Mouse (Mus musculus) myocyte (in vitro differentiated cells): ENCODE data around the gene Chn2. TPM values are rescaled to one million over a fixed set of nuclear protein-coding genes. Genes with fewer than 3 reads are reported as not detected.

Experiments
- H3K27me3 ChIP-seq: one replicate; pipeline ENCODE4 v1.6.1; 2011; ENCODE audit not compliant: control insufficient read depth, insufficient read depth, insufficient read length
- H3K36me3 ChIP-seq: one replicate; pipeline ENCODE4 v1.6.1; 2011; ENCODE audit not compliant: control insufficient read depth, insufficient read depth
- H3K4me2 ChIP-seq: one replicate; pipeline ENCODE4 v1.6.1; 2011; ENCODE audit warnings: low read depth, control low read depth
- H3K4me3 ChIP-seq: one replicate; pipeline ENCODE4 v1.5.1; 2011; ENCODE audit warnings: mild to moderate bottlenecking, control low read depth, moderate library complexity
- H3K79me2 ChIP-seq: one replicate; pipeline ENCODE4 v1.6.1; 2011; ENCODE audit not compliant: control insufficient read depth, insufficient read depth
- H3ac ChIP-seq: one replicate; pipeline ENCODE4 v1.6.1; 2011; ENCODE audit not compliant: control insufficient read depth, insufficient read length
- CEBPB ChIP-seq: IDR thresholded peaks from 2 replicates; pipeline ENCODE4 v1.6.1; 2011; ENCODE audit warnings: mild to moderate bottlenecking, moderate library complexity; ENCODE audit not compliant: poor library complexity, insufficient read depth, severe bottlenecking
- E2F4 ChIP-seq: IDR thresholded peaks from one replicate; pipeline ENCODE4 v1.6.1; 2011; ENCODE audit warnings: mild to moderate bottlenecking, control low read depth, moderate library complexity; ENCODE audit not compliant: insufficient read depth
- MAX ChIP-seq: IDR thresholded peaks from one replicate; pipeline ENCODE4 v1.6.1; 2011; ENCODE audit warnings: low read depth, mild to moderate bottlenecking, control low read depth
- MYOD1 ChIP-seq, 3 experiments: IDR thresholded peaks; one replicate each; pipeline ENCODE4 v1.6.1; 2011; ENCODE audit warnings: control low read depth in 2 of 3, low read depth in 2 of 3, mild to moderate bottlenecking in 2 of 3, moderate library complexity in 1 of 3; ENCODE audit not compliant: insufficient read length in 2 of 3, control insufficient read depth in 1 of 3
- MYOG ChIP-seq, 3 experiments: IDR thresholded peaks; one replicate each; pipeline ENCODE4 v1.6.1; 2011; ENCODE audit warnings: control low read depth in 2 of 3, low read depth in 2 of 3, mild to moderate bottlenecking in 2 of 3; ENCODE audit not compliant: insufficient read length in 2 of 3, control insufficient read depth in 1 of 3, insufficient read depth in 1 of 3
- POLR2A ChIP-seq: IDR thresholded peaks from one replicate; pipeline ENCODE4 v1.6.1; 2011; ENCODE audit warnings: low read depth, mild to moderate bottlenecking, control low read depth, moderate library complexity; ENCODE audit not compliant: insufficient read length
- POLR2AphosphoS2 ChIP-seq: IDR thresholded peaks from one replicate; pipeline ENCODE4 v1.6.1; 2011; ENCODE audit warnings: low read depth, control low read depth; ENCODE audit not compliant: insufficient read length
- REST ChIP-seq: IDR thresholded peaks from one replicate; pipeline ENCODE4 v1.6.1; 2011; ENCODE audit warnings: mild to moderate bottlenecking, control low read depth, moderate library complexity; ENCODE audit not compliant: insufficient read depth, insufficient read length
- SRF ChIP-seq: IDR thresholded peaks from one replicate; pipeline ENCODE4 v1.6.1; 2011; ENCODE audit warnings: low read depth; ENCODE audit not compliant: control insufficient read depth, insufficient read length
- TCF12 ChIP-seq: IDR thresholded peaks from one replicate; pipeline ENCODE4 v1.6.1; 2011; ENCODE audit warnings: mild to moderate bottlenecking, control low read depth; ENCODE audit not compliant: poor library complexity, insufficient read depth, severe bottlenecking
- TCF3 ChIP-seq: IDR thresholded peaks from one replicate; pipeline ENCODE4 v1.6.1; 2011; ENCODE audit warnings: low read depth, control low read depth; ENCODE audit not compliant: insufficient read length
- USF1 ChIP-seq: IDR thresholded peaks from one replicate; pipeline ENCODE4 v1.6.1; 2011; ENCODE audit warnings: low read depth, mild to moderate bottlenecking, control low read depth, moderate library complexity
- polyA plus RNA-seq: library from polyadenylated mRNA; unstranded; fragments of >200 nt; fragmentation: generic; extraction: Trizol; gene quantifications from one replicate; pipeline ENCODE4 v1.2.1, GENCODE M21; 2012; ENCODE audit warnings: missing spikeins

Gene Chn2
- polyA plus RNA-seq, 1 experiment = 6.5 TPM

DNA sequence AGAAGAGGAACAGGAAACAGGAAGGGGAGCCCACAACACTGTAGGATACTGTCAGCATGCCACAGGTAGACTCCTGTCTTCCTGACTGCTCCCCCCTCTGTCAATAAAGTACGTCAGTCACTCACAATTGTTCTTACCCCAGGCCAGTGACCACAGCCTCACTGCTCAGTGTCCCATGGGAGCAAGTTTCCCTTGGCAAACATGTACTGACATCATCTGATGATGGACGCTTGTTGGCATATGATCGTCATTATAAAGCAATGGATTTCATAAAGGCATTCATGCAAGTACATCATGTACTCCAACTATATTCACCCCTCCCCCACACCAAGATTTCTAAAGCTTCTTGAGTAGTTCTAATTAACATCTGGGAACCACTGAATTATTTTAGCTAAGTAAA is 218.2 kb downstream of the Chn2 start:
- H3ac ChIP-seq = no peak overlapping the region
- TF ChIP-seq MAX (no peak), REST (no peak), CEBPB (no peak), SRF (no peak), TCF3 (no peak), POLR2AphosphoS2 (no peak), TCF12 (no peak), E2F4 (no peak), USF1 (no peak), POLR2A (no peak), MYOD1 (IDR thresholded peaks at IDR 0.05; ENCODE audit: control insufficient read depth in 1 of 3, insufficient read length in 2 of 3, low read depth in 2 of 3) (no peak), MYOG (IDR thresholded peaks at IDR 0.05; ENCODE audit: control insufficient read depth in 1 of 3, insufficient read depth in 1 of 3, insufficient read length in 2 of 3, low read depth in 2 of 3) (no peak)

GRCm38 (mm10) chr6:54258462-54258861 is 219.1 kb downstream of the Chn2 start:
- no peak overlapping the region for H3K4me2 ChIP-seq
- H3K79me2 ChIP-seq = no peaks in the 10 kb centered on the region
- H3K27me3 ChIP-seq = no peaks in the 10 kb centered on the region
- H3K4me3 ChIP-seq = no peak overlapping the region
- no peak overlapping the region for H3ac ChIP-seq
- peak; percentile 28 for TF ChIP-seq TCF12
- TF ChIP-seq REST = no peak
- TF ChIP-seq E2F4 = no peak
- no peak for TF ChIP-seq SRF
- peak in 1 of 3 experiments; percentile 61 for TF ChIP-seq MYOG (IDR thresholded peaks at IDR 0.05; ENCODE audit: control insufficient read depth in 1 of 3, insufficient read depth in 1 of 3, insufficient read length in 2 of 3, low read depth in 2 of 3)
- TF ChIP-seq MYOD1 (IDR thresholded peaks at IDR 0.05; ENCODE audit: control insufficient read depth in 1 of 3, insufficient read length in 2 of 3, low read depth in 2 of 3) = peak in 2 of 3 experiments; percentile 84 to 90
- no peaks in the 10 kb centered on the region for H3K36me3 ChIP-seq

More for the DNA sequence above, 218.2 kb downstream of the Chn2 start:
- H3K4me3 ChIP-seq = no peak overlapping the region
- H3K27me3 ChIP-seq = no peaks in the 10 kb centered on the region
- no peak overlapping the region for H3K4me2 ChIP-seq
- no peaks in the 10 kb centered on the region for H3K79me2 ChIP-seq
- H3K36me3 ChIP-seq = no peaks in the 10 kb centered on the region

DNA sequence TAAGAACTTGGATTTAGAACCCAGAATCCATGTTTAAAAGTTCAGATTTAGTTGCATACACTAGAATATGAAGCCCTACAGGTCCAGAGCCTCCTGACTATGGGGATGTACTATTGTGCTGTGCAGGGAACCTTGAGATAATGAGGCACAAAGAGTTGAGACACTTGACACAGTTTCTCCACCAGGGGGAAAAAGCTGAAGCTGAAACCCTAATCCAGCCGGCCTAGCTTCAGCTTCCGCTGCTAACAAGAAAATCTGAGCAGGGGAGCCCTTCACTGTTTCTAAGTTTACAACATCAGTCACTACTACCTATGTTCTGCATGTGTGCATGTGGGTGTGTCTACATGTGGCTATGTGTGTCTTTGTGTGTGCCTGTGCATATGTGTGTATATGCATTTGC is 223.4 kb downstream of the Chn2 start:
- no peak overlapping the region for H3K4me2 ChIP-seq
- H3K36me3 ChIP-seq = no peaks in the 10 kb centered on the region
- no peaks in the 10 kb centered on the region for H3K79me2 ChIP-seq
- no peak overlapping the region for H3K4me3 ChIP-seq
- H3ac ChIP-seq = no peak overlapping the region
- H3K27me3 ChIP-seq = no peaks in the 10 kb centered on the region
- TF ChIP-seq MYOG (IDR thresholded peaks at IDR 0.05; ENCODE audit: control insufficient read depth in 1 of 3, insufficient read depth in 1 of 3, insufficient read length in 2 of 3, low read depth in 2 of 3) (no peak), POLR2A (no peak), MYOD1 (IDR thresholded peaks at IDR 0.05; ENCODE audit: control insufficient read depth in 1 of 3, insufficient read length in 2 of 3, low read depth in 2 of 3) (no peak), TCF3 (no peak), TCF12 (no peak), POLR2AphosphoS2 (no peak), CEBPB (no peak), SRF (no peak), USF1 (no peak)

DNA sequence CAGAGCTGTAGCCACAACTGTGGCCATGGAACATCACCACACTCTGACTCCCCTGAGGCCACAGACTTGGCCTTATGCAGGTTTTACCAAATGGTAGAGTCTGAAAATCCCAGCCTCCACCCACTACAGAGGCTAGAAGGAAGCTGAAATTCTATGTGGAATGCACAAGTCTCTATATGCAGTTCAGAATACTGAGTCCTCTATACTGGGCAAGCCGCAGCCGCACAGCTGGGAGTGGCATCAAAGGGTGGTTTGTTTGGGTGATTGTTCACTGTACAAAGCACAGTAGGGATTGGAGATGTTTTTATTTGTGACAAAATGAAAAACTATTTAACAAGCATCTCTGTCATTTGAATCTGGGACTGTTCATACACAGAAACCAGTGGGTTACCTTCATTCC is 224.5 kb downstream of the Chn2 start:
- no peaks in the 10 kb centered on the region for H3K36me3 ChIP-seq
- no peaks in the 10 kb centered on the region for H3K79me2 ChIP-seq
- H3K4me3 ChIP-seq = no peak overlapping the region
- H3ac ChIP-seq = no peak overlapping the region
- H3K27me3 ChIP-seq = no peaks in the 10 kb centered on the region
- H3K4me2 ChIP-seq = no peak overlapping the region
- TF ChIP-seq CEBPB (no peak), MYOD1 (IDR thresholded peaks at IDR 0.05; ENCODE audit: control insufficient read depth in 1 of 3, insufficient read length in 2 of 3, low read depth in 2 of 3) (no peak), USF1 (no peak), POLR2A (no peak), MYOG (IDR thresholded peaks at IDR 0.05; ENCODE audit: control insufficient read depth in 1 of 3, insufficient read depth in 1 of 3, insufficient read length in 2 of 3, low read depth in 2 of 3) (no peak), TCF12 (no peak), SRF (no peak), E2F4 (no peak), MAX (no peak), TCF3 (no peak), REST (no peak), POLR2AphosphoS2 (no peak)

DNA sequence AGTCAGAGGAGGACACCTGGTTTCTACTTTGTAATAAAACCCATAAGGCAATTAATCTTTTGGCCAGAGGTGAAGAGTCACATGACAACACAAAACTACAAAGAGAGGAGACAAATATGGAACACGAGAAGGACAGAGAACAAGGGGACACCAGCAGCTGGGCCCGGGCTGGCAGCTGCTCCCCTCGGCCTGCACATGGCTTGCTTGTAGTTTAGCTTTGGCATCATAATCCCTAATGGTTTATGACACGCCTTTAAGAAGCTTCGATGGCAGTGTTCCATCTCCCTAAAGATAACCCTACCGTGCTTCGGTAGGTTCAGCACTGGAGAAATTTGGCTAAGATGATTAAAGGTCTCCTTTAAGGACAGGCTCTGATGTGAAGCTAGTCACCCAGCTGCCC is 225.2 kb downstream of the Chn2 start:
- peak; percentile 89 for TF ChIP-seq TCF12
- 0 out of 2 replicates have a peak, but pooled peaks have one; percentile 5 for TF ChIP-seq CEBPB
- no peak for TF ChIP-seq E2F4
- no peak for TF ChIP-seq POLR2A
- TF ChIP-seq USF1 = no peak
- TF ChIP-seq MYOG (IDR thresholded peaks at IDR 0.05; ENCODE audit: control insufficient read depth in 1 of 3, insufficient read depth in 1 of 3, insufficient read length in 2 of 3, low read depth in 2 of 3) = peak; percentile 94 to 96 (median 94)
- peak in 2 of 3 experiments; percentile 89 to 94 for TF ChIP-seq MYOD1 (IDR thresholded peaks at IDR 0.05; ENCODE audit: control insufficient read depth in 1 of 3, insufficient read length in 2 of 3, low read depth in 2 of 3)
- TF ChIP-seq REST = no peak
- TF ChIP-seq MAX = no peak
- peak; percentile 82 for TF ChIP-seq TCF3
- peak; percentile 48 for TF ChIP-seq SRF
- no peak for TF ChIP-seq POLR2AphosphoS2
- Histone ChIP-seq H3K79me2 (no peaks in the 10 kb centered on the region), H3K4me3 (no peak overlapping the region), H3K27me3 (no peaks in the 10 kb centered on the region), H3K4me2 (no peak overlapping the region), H3ac (no peak overlapping the region), H3K36me3 (no peaks in the 10 kb centered on the region)
